Mouse (Mus musculus) spleen, adult 18-20 months (tissue): Measurements from ENCODE around the gene Psmd12.

Experiments used
- DNase-seq, 2 experiments: peaks; one replicate each; pipeline ENCODE4 v3.0.0; 2022; ENCODE audit warnings: mixed read lengths in 2 of 2

Psmd12 gene

DNA sequence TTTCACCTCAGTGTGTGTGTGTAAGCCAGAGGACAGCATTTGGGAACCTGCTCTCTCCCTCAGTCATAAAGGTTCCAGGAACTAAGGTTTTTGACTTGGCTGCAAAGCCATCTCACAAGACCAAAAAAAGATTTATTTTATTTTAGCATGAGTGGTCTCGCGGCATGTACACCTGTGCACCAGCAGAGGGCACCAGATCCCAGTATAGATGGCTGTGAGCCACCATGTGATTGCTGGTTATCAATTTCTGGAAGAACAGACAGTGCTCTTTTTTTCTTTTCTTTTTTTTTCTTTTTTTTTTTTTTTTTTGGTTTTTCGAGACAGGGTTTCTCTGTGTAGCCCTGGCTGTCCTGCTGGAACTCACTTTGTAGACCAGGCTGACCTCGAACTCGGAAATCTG, 32.7 kb downstream of the Psmd12 start:
- DNase-seq, result peak; percentile 9 to 68

DNA sequence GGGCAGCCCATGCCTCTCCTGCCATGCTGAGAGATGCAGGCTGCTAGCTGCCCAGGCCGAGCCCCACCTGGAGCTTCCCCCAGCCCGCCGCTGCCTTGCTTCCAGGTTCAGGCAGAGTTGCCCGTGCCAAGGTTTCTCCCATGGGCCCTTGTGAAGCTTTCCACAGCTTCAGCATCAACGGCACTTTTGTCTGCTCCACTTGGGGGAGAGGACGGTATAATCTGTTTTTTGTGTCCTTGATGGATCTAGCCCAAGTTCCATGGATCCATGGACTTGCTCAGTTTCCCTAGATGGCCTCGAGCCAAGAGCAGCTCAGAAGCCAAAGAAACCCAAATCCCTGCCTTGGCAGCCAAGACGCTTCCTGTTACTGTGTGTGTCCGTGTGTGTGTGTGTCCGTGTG, 33.8 kb downstream of the Psmd12 start:
- no peak for DNase-seq

- no peak for DNase-seq
These were observed 37.1 kb downstream of the Psmd12 start for GRCm38 (mm10) chr11:107516387-107516786.

- no peak for DNase-seq
These were observed 39.6 kb downstream of the Psmd12 start for GRCm38 (mm10) chr11:107518645-107519429.

GRCm38 (mm10) chr11:107521153-107521552, 41.9 kb downstream of the Psmd12 start:
- DNase-seq, result no peak

DNA sequence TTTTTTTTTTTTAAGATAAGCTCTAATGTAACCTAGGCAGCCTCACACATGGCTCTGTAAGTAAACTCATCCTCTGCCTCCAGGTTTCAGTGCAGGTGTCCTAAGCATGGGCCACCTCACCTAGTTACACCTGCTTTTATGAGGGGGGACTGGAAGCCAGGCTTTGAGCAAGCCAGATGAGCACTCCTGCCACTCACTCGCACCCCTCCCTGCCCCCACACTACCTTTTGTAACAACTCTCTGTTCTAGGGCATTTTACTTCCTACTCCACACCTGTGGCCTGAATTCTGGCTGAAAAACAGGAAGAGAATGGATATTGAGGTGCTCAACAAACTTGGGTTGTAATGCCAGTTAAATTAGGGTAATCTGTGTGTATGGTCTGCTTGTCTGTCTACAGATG, 45.7 kb downstream of the Psmd12 start:
- no peak for DNase-seq

- DNase-seq, result no peak
These were observed 48.3 kb downstream of the Psmd12 start for GRCm38 (mm10) chr11:107527632-107528031.

- peak; percentile 12 to 16 for DNase-seq
These were observed 50.0 kb downstream of the Psmd12 start for GRCm38 (mm10) chr11:107529320-107529719.

DNA sequence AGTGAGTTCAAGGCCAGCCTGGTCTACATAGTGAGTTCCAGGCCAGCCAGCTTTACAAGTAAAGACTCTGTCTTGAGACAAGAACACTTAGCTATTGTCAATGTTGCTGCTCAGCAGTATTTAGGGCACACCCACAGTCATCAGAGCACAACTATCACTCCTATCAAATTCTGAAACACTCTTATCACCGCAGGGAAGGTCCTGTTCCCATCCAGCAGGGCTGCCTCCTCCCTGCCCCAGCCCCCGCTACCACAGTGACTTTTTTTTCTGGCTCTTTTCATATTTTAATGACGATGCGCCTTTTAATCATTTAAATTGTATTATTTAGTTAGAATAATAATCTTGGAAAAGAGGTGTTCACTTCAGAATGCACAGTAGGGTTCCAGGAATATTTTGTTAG, 52.2 kb downstream of the Psmd12 start:
- no peak for DNase-seq

- no peak for DNase-seq
These were observed 53.0 kb downstream of the Psmd12 start for GRCm38 (mm10) chr11:107532271-107532670.

DNA sequence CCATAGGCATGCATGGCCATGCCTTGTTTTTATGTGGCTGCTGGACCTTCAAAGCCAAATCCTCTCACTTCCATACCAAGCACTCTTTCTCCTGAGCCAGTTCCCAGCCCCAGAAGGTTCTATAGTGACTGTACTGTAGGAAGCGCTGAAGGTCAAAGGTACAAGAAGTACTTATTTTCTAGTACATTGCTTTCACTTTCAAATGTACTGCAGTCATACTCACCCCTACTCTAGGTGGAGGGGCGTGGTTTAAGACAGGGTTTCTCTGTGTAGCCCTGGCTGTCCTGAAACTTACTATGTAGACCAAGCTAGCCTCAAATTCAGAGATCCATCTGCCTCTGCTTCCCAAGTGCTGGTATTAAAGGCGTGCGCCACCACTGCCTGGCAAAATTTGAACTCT, 59.7 kb downstream of the Psmd12 start:
- no peak for DNase-seq

- no peak for DNase-seq
These were observed 61.1 kb downstream of the Psmd12 start for GRCm38 (mm10) chr11:107540339-107540738.

DNA sequence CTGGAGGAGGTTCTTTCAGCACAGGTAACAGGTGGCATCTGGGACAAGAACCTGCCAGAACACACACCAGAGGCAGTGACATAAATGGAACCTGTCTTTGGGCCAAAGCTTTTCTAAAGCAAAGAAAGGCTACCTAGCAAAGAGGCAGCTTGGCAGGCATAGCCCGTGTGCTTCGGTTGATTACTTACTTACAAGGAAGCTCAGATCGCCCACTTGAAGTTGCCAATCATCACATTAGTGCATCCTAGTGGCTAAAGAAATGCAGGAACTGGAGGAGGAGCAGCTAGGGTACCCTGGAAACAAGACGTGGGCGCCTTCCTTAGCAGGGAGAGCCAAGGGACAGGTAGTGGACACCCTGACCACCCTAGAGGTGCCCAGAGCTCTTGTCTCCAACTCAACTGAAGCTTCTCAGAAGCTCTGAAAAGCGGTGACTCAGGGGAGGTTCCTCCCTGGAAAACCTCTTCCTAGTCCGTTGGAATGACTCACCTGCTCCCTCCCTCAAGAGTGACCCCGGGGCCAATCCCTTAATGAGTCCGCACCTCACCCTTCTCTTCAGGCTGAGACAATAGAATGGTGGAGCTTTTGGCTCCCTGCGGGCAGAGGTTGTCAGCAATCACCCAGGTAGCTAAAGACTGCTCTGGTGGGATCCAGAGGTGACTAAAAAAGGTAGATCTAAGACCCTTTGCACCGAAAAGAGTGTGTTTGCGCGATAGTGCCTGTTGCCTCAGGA, 66.6 kb downstream of the Psmd12 start:
- no peak for DNase-seq

DNA sequence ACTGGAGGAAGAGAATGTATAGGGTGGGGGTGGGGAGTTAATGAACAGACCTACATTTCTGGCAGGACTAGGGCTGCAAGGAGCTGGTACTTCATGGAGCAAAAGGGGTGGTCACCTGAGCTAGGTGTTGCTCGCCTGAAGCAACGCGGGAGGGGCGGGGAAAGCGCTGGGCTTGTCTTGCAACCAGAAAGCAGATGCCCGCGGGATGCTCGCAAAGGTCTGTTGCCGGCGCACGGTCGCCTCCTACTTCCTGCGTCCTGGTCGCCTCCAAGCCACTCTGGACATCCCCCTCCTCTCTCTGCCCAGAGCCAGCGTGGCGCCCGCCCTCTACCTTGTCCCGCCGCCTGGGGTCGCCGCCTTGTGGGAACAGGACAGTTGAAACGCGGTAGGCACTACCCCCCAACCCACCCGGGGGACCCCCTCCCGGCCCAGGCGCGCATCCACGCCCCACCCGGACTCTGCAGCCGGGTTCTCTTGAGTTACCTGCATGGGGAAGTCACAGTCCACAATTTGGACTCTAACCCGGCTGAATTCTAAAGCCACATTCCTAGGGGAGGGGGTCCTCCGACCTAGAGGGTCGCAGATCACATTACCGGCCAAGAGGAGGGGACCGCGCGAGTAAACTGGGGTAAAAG, 67.5 kb downstream of the Psmd12 start:
- DNase-seq, result peak; percentile 19 to 26

- peak; percentile 64 to 70 for DNase-seq
These were observed 68.3 kb downstream of the Psmd12 start, which contains the start of gene Helz for GRCm38 (mm10) chr11:107547351-107548203. Gene Helz, plus strand, starts transcription at chr11:107547930.

GRCm38 (mm10) chr11:107548204-107548975, 69.1 kb downstream of the Psmd12 start:
- peak; percentile 13 to 21 for DNase-seq
